Mouse (Mus musculus): ENCODE results near the gene Iqsec3. TPM values are rescaled to one million over a fixed set of nuclear protein-coding genes. Genes with fewer than 3 reads are reported as not detected.

The Iqsec3 gene
- polyA plus RNA-seq, 1 experiment from 2014 or later = 7.8 TPM

DNA sequence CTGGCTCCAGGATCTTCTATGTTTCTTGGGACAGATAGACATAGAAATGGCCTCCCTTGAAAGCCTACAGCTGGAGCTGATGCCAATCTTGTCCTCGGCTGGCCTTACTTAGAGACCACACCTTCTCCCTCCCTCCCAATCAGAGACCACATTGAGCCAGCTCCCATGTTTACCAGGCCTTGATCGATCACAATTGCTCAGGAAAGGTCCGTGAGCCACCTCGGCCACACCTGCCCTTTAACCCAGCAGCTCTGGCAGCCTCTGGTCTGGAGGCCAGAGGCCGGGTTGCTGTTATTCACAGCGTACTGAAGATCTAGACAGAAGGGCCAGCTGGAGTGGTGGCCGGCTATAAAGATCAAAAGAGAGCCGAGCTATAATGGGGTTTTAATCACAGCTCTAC lies 127.0 kb downstream of the Iqsec3 start:
- H3K27ac ChIP-seq = no peak overlapping the region
- peaks cover 10% of the 10 kb centered on the region; the same call in 1 of the 2 replicates for H3K4me1 ChIP-seq
- H3K9ac ChIP-seq = no peak overlapping the region
- no peaks in the 10 kb centered on the region for H3K36me3 ChIP-seq
- no peak overlapping the region for H3K4me2 ChIP-seq (replicated peaks)
- WGBS = 11% methylated on average over 8 of the region's 8 CpGs
- no peaks in the 10 kb centered on the region for H3K9me3 ChIP-seq
- no peak for ATAC-seq (ENCODE audit: low FRiP score, low read depth)
- H3K4me3 ChIP-seq = no peak overlapping the region
- H3K27me3 ChIP-seq (replicated peaks) = no peaks in the 10 kb centered on the region

DNA sequence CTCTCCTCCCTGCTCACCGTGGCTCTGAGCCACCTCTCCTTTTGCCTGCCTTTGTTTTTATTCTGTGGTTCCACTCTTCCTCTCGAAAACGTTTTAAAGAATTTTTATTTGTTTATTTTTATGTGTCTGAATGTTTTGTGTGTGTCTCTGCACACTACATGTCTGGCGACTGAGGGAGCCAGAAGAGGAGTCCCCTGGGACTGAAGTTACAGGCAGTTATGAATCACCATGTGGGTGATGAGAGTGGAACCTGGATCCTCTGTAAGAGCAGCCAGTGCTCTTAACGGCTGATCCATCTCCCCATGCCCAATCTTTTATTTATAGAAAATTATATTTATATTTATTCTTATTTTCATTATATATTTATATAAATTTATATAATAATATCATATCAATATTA lies 129.1 kb downstream of the Iqsec3 start:
- no peaks in the 10 kb centered on the region for H3K27me3 ChIP-seq (replicated peaks)
- H3K36me3 ChIP-seq = no peaks in the 10 kb centered on the region
- peaks cover 10% of the 10 kb centered on the region; the same call in 1 of the 2 replicates for H3K4me1 ChIP-seq
- H3K9me3 ChIP-seq = no peaks in the 10 kb centered on the region
- no peak overlapping the region for H3K9ac ChIP-seq
- H3K4me3 ChIP-seq = no peak overlapping the region
- H3K27ac ChIP-seq = no peak overlapping the region
- no peak overlapping the region for H3K4me2 ChIP-seq (replicated peaks)
- 71% methylated on average over 5 of the region's 5 CpGs for WGBS
- ATAC-seq (ENCODE audit: low FRiP score, low read depth) = no peak

DNA sequence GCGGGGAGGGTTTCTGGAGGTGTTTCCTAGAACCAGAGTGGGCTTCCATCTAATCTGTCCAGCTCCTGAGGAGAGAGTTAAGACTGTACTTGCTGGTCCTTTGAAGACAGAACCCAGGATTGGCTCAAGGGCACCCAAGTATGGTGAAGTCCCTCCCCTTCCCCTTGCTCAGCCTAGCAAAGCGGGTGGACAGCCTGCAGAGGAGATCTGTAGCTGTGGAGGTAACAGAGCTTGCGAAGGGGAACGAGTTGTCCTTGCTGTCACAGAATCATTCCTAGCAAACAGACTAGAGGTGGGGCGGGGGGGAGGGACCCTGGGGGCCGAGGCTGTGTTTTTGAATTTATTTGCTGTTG lies 129.7 kb downstream of the Iqsec3 start:
- peaks cover 10% of the 10 kb centered on the region; the same call in 1 of the 2 replicates for H3K4me1 ChIP-seq
- H3K36me3 ChIP-seq = no peaks in the 10 kb centered on the region
- H3K27me3 ChIP-seq (replicated peaks) = no peaks in the 10 kb centered on the region
- no peak overlapping the region for H3K4me2 ChIP-seq (replicated peaks)
- WGBS = 72% methylated on average over 6 of the region's 6 CpGs
- ATAC-seq (ENCODE audit: low FRiP score, low read depth) = 0 out of 2 replicates have a peak, but pooled peaks have one; percentile 21
- no peak overlapping the region for H3K27ac ChIP-seq
- no peak overlapping the region for H3K4me3 ChIP-seq
- H3K9me3 ChIP-seq = no peaks in the 10 kb centered on the region
- no peak overlapping the region for H3K9ac ChIP-seq

DNA sequence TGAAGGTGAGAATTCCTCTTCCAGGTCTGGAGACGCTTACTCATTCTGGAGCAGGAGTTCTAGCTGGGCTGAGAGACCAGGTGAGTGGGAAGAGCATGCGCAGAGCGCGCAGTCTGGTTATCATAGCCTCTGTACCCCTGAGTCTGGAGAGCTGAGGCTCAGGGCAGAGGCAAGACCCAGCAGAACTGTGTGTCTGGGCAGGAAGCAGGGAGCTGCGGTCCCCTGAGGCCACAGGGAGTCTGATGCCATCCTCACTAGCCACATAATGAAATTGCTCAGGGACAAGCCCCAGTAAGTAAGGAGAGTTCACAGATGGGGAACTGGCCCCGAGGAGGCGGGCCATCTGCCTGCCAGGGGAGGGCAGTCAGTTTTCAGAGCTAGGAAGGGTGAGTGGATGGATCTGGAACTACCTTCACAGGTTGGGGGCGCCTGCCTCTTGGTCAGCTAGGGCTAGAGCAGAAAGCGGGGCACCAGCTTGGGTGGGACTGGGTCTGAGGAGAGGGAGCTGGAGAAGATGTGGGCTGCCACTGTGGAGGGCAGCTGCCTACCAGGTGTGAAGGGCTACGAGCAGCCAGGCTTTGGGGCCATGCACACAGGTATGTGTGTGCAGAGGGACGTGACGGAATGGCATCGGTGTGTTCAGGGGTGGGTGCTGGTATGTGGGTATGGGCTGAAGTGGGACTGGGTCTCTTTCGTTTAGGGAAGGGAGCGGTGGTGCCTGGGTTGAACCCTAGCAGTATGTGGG lies 130.3 kb downstream of the Iqsec3 start, which contains the start of gene Slc6a12:
TSS of gene Slc6a12 (plus strand) at position 51 of the 745 bp plus-strand sequence.
- Histone ChIP-seq H3K27me3 (replicated peaks) (no peaks in the 10 kb centered on the region), H3K27ac (no peak within 1 kb of the TSS), H3K36me3 (no peaks in the 10 kb centered on the region), H3K4me1 (peaks cover 10% of the 10 kb centered on the region; the same call in 1 of the 2 replicates), H3K4me2 (replicated peaks) (no peak within 1 kb of the TSS), H3K9ac (no peak within 1 kb of the TSS), H3K9me3 (no peaks in the 10 kb centered on the region), H3K4me3 (no peak within 1 kb of the TSS)
- 0 out of 2 replicates have a peak, but pooled peaks have one; percentile 24 for ATAC-seq (ENCODE audit: low FRiP score, low read depth)
- 76% methylated on average over 15 of the region's 15 CpGs for WGBS

DNA sequence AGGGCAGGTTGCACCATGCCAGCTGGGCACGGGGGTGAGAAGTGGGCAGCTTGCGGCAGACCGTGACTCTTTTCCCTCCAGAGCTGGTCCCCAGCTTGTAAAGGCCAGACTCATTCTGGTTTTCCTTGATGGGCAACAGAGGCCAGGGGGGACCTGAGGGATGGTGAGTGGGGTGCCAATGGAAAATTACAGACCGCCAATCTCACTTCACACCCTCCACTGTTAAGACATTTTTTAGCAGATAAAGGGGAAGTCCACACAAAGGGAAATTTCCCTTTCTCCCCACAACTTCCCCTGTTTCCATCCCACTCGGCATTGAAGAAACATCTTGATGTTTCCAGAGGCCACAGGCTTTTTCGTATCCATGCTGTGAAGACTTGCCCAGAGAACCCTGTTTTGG lies 131.8 kb downstream of the Iqsec3 start:
- Histone ChIP-seq H3K27me3 (replicated peaks) (no peaks in the 10 kb centered on the region), H3K27ac (no peak overlapping the region), H3K4me2 (replicated peaks) (no peak overlapping the region), H3K36me3 (no peaks in the 10 kb centered on the region), H3K9ac (no peak overlapping the region), H3K9me3 (no peaks in the 10 kb centered on the region), H3K4me3 (no peak overlapping the region), H3K4me1 (peaks cover 10% of the 10 kb centered on the region; the same call in 1 of the 2 replicates)
- WGBS = 86% methylated on average over 6 of the region's 6 CpGs
- no peak for ATAC-seq (ENCODE audit: low FRiP score, low read depth)

DNA sequence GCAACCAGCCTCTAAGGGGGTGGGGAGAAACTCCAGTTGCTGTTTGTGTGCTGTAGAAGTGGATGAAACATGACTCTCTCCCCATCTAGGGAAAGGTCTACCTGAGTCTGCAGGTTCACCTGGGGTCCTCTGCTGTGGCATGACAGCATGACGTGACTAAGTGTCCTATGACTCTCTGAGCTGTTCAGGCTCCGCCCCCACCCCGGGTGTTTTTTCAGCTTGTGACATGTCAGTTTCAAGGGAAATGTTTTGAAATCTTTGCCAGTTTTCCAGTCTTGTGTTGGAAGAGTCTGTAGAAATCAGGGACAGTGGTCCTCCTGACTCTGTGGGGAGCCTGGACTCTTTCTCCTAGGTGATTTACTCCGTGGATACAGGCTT lies 135.0 kb downstream of the Iqsec3 start:
- 52% methylated on average over 4 of the region's 4 CpGs for WGBS
- Histone ChIP-seq H3K4me1 (peaks cover 4% of the 10 kb centered on the region; the same call in 1 of the 2 replicates), H3K27me3 (replicated peaks) (no peaks in the 10 kb centered on the region), H3K4me2 (replicated peaks) (no peak overlapping the region), H3K4me3 (no peak overlapping the region), H3K27ac (no peak overlapping the region), H3K36me3 (no peaks in the 10 kb centered on the region), H3K9ac (no peak overlapping the region), H3K9me3 (no peaks in the 10 kb centered on the region)
- ATAC-seq (ENCODE audit: low FRiP score, low read depth) = no peak; the same call in 1 of the 2 replicates

DNA sequence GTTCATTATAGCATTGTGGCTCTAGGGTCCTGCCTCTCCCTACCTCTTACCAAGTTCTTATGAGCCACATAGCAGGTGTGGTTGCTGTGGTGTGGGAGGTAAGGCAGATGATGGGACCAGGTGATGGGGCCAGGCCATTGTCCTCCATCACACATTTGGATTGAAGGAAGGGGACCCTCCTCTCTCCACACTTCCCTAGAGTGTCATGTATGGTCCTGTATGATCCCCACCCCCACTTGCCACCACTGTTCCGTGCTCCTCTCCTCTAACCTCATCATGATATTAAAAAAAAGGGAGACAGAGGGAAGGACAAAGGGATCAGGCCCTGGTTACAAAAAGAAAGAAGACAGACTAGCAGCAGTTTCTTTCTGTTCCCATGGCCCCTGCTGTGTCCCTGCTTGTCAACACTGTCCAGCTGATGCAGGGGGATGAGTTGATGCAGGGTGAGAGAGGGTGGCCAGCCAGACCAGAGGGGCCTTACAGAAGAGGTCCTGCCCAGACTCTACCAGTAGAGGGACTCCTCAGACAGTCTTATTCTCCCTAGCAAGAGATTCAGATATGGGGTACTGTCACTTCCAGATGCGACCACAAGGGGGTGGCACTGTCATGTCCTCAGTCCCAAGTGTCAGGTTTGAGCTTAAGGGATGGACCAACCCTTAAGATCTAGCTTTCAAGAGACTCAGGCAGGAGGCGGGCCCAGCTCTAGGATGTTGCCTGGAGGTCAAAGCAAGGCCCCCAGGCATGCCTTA lies 135.5 kb downstream of the Iqsec3 start:
- no peak overlapping the region for H3K27ac ChIP-seq
- peaks cover 2% of the 10 kb centered on the region; the same call in 1 of the 2 replicates for H3K4me1 ChIP-seq
- 30% methylated on average over 3 of the region's 3 CpGs for WGBS
- no peaks in the 10 kb centered on the region for H3K9me3 ChIP-seq
- no peaks in the 10 kb centered on the region for H3K27me3 ChIP-seq (replicated peaks)
- H3K36me3 ChIP-seq = no peaks in the 10 kb centered on the region
- ATAC-seq (ENCODE audit: low FRiP score, low read depth) = peak; percentile 83
- H3K4me3 ChIP-seq = no peak overlapping the region
- H3K4me2 ChIP-seq (replicated peaks) = no peak overlapping the region
- H3K9ac ChIP-seq = no peak overlapping the region

DNA sequence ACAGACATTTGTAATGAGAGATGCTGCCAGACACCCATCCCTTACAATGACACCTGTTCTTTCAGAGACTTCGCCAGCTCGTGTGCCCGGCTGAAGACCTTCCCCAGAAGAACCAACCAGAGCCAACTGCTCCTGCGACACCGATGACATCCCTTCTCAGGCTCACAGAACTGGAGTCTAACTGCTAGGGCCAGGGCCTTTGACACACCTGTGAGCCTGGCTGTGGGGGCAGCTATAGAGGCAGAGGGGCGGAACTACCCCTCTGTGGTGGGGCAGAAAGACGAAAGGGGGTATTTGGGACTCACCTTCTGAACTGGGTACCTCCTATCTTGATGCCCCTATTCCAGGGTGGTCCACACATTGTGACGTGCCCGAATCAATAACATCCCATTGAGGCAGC lies 136.2 kb downstream of the Iqsec3 start:
- ATAC-seq (ENCODE audit: low FRiP score, low read depth) = no peak
- H3K4me1 ChIP-seq = no peaks in the 10 kb centered on the region
- H3K9ac ChIP-seq = no peak overlapping the region
- no peaks in the 10 kb centered on the region for H3K27me3 ChIP-seq (replicated peaks)
- H3K36me3 ChIP-seq = no peaks in the 10 kb centered on the region
- H3K4me2 ChIP-seq (replicated peaks) = no peak overlapping the region
- H3K4me3 ChIP-seq = no peak overlapping the region
- WGBS = 91% methylated on average over 9 of the region's 9 CpGs
- H3K27ac ChIP-seq = no peak overlapping the region
- no peaks in the 10 kb centered on the region for H3K9me3 ChIP-seq

DNA sequence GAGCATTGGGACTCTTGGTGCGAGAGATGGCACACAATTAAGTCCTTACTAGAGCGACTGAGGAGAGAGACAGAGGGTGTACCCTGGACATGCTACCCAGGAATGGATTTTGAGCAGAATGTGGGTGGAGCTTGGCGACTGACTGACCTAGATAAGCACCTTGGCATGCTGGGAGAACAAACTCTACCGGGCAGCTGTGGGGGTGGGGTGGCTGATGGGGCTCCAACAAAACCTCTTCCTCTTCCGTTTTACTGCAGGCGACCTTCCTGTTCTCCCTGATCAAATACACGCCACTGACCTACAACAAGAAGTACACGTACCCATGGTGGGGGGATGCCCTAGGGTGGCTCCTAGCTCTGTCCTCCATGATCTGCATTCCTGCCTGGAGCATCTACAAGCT lies 136.9 kb downstream of the Iqsec3 start:
- Histone ChIP-seq H3K9me3 (no peaks in the 10 kb centered on the region), H3K27ac (no peak overlapping the region), H3K4me2 (replicated peaks) (no peak overlapping the region), H3K27me3 (replicated peaks) (no peaks in the 10 kb centered on the region), H3K36me3 (no peaks in the 10 kb centered on the region), H3K9ac (no peak overlapping the region), H3K4me1 (no peaks in the 10 kb centered on the region), H3K4me3 (no peak overlapping the region)
- WGBS = 78% methylated on average over 8 of the region's 8 CpGs
- no peak for ATAC-seq (ENCODE audit: low FRiP score, low read depth)

DNA sequence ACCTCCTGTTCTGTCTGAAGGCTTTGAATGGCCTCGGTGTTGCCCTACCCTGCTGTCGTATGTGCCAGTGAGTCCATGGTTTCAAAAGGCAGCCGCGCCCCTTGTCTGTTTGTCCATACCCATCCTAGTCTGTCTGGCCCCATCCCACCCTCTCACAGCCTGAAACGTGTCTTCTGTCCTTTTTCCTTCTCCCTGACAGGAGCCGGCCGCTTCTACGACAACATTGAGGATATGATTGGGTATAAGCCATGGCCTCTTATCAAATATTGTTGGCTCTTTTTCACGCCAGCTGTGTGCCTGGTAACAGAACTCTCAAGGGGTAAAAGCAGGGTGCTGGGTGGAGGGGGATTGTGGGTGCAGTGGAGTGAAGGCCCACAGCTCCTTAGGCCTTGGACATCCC lies 137.6 kb downstream of the Iqsec3 start:
- Histone ChIP-seq H3K27ac (no peak overlapping the region), H3K4me1 (no peaks in the 10 kb centered on the region), H3K4me2 (replicated peaks) (no peak overlapping the region), H3K27me3 (replicated peaks) (no peaks in the 10 kb centered on the region), H3K36me3 (no peaks in the 10 kb centered on the region), H3K9me3 (no peaks in the 10 kb centered on the region), H3K9ac (no peak overlapping the region), H3K4me3 (no peak overlapping the region)
- 86% methylated on average over 9 of the region's 9 CpGs for WGBS
- no peak for ATAC-seq (ENCODE audit: low FRiP score, low read depth)

DNA sequence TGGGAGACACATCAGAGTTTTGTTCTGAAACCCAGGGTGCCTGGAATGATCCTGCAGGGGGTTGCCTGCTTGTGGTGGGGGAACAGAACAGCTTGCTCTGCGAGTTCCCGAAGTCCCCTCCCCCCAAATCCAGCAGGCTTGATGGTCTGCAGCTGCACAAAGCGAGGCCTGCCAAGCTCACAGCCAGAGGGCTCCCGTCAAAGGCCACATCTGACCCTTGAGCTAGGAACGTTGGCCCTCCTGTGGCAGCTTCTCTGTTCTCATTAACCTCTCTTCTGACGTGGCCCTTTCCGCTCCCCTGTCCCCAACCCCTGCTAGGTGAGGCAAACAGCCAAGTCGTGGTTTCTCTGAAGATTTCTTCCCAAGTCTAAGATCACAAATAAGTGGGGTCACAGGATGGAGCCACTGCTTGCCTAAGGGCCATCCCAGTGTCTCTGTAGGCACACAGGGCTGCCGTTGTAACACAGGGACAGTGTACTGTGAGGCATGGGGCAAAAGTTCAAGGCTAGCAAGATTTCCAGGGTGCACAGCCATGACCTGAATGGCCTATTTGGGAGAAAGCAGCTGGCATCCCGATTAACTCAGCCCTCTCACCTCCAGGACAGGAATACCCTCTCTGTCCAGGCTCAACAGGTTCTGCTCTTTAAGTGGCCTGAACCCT lies 143.5 kb downstream of the Iqsec3 start:
- no peaks in the 10 kb centered on the region for H3K27me3 ChIP-seq (replicated peaks)
- H3K27ac ChIP-seq = no peak overlapping the region
- no peaks in the 10 kb centered on the region for H3K36me3 ChIP-seq
- H3K4me2 ChIP-seq (replicated peaks) = no peak overlapping the region
- no peak overlapping the region for H3K9ac ChIP-seq
- peak; percentile 33; the same call in 1 of the 2 replicates for ATAC-seq (ENCODE audit: low FRiP score, low read depth)
- 6% methylated on average over 10 of the region's 10 CpGs for WGBS
- peaks cover 9% of the 10 kb centered on the region for H3K4me1 ChIP-seq
- no peaks in the 10 kb centered on the region for H3K9me3 ChIP-seq
- no peak overlapping the region for H3K4me3 ChIP-seq

DNA sequence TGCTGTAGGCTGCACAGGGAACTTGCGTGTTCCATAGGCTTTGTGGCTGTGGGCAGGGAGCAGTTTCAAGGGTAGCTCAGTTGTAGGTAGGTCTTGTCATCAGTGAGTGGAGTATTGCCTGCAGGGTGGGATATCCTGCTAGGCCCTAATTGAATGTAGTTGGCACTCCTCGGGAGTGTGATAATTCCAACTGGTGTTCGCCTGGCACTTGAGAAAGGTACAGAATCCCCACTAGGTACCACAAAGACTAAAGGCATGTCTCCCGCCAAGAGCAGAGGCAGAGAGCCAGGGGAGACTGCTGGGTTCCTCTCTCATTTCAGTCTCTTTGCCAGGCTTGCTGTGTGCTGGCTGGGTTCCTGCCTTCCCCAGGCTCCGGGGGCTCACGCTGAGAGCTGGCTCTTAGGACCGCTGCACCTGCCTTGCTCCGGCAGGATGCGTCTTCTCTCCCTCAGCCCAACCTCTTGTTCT lies 145.0 kb downstream of the Iqsec3 start:
- no peaks in the 10 kb centered on the region for H3K27me3 ChIP-seq (replicated peaks)
- no peak overlapping the region for H3K4me2 ChIP-seq (replicated peaks)
- WGBS = 68% methylated on average over 9 of the region's 9 CpGs
- H3K36me3 ChIP-seq = no peaks in the 10 kb centered on the region
- no peak overlapping the region for H3K27ac ChIP-seq
- H3K4me1 ChIP-seq = peaks cover 9% of the 10 kb centered on the region
- H3K4me3 ChIP-seq = no peak overlapping the region
- no peak overlapping the region for H3K9ac ChIP-seq
- ATAC-seq (ENCODE audit: low FRiP score, low read depth) = no peak
- H3K9me3 ChIP-seq = no peaks in the 10 kb centered on the region
